Mouse (Mus musculus) hindbrain, embryonic 15.5 days (tissue): Measurements from ENCODE around the gene Rasa2. TPM values are rescaled to one million over a fixed set of nuclear protein-coding genes. Genes with fewer than 3 reads are reported as not detected.
"Not testable (repeated sequence)": the region's sequence is repeated elsewhere in the genome, so short reads cannot be mapped to it uniquely, and the experiment has no call there.

ENCODE experiments used
- ATAC-seq: fragments of 200-750 bp; cut with Nextera tagmentation; 2 replicates; pipeline ENCODE4 v1.8.0; 2017; ENCODE audit warnings: low read depth, moderate number of reproducible peaks, moderate TSS enrichment; ENCODE audit not compliant: low FRiP score
- H3K27ac ChIP-seq: fragments of 300-500 bp; sonication (generic); replicated peaks from 2 replicates; pipeline ENCODE4 v1.5.1; 2015; ENCODE audit warnings: mild to moderate bottlenecking, inconsistent platforms
- H3K27me3 ChIP-seq: fragments of 300-500 bp; sonication (generic); 2 replicates; pipeline ENCODE4 v1.6.1; 2015; ENCODE audit warnings: control low read depth, inconsistent platforms
- H3K36me3 ChIP-seq: fragments of 300-500 bp; sonication (generic); 2 replicates; pipeline ENCODE4 v1.6.1; 2015; ENCODE audit warnings: control low read depth, inconsistent platforms
- H3K4me1 ChIP-seq: fragments of 300-500 bp; sonication (generic); replicated peaks from 2 replicates; pipeline ENCODE4 v1.6.1; 2015; ENCODE audit warnings: control low read depth, inconsistent platforms
- H3K4me2 ChIP-seq: fragments of 300-500 bp; sonication (generic); 2 replicates; pipeline ENCODE4 v1.6.1; 2015; ENCODE audit warnings: moderate library complexity, mild to moderate bottlenecking, inconsistent platforms
- H3K4me3 ChIP-seq: fragments of 300-500 bp; sonication (generic); 2 replicates; pipeline ENCODE4 v1.5.1; 2015; ENCODE audit warnings: mild to moderate bottlenecking, inconsistent platforms
- H3K9ac ChIP-seq: fragments of 300-500 bp; sonication (generic); 2 replicates; pipeline ENCODE4 v1.6.1; 2015; ENCODE audit warnings: inconsistent platforms
- H3K9me3 ChIP-seq: fragments of 300-500 bp; sonication (generic); 2 replicates; pipeline ENCODE4 v1.6.1; 2016; ENCODE audit warnings: control low read depth, inconsistent platforms
- WGBS: fragments of 180-500 bp; shearing (Covaris S2); methylation state at CpG from one replicate; pipeline ENCODE4 v1.1.7; 2015; 5-methylcytosine and 5-hydroxymethylcytosine counted together
- polyA plus RNA-seq: library from polyadenylated mRNA; unstranded; fragments of >200 nt; fragmentation: Nextera tagmentation; extraction: Ambion mirVana; gene quantifications from 2 replicates; pipeline ENCODE4 v1.2.1, GENCODE M21; 2015

Gene Rasa2
- polyA plus RNA-seq, 1 experiment from 2014 or later = 16.5 TPM

DNA sequence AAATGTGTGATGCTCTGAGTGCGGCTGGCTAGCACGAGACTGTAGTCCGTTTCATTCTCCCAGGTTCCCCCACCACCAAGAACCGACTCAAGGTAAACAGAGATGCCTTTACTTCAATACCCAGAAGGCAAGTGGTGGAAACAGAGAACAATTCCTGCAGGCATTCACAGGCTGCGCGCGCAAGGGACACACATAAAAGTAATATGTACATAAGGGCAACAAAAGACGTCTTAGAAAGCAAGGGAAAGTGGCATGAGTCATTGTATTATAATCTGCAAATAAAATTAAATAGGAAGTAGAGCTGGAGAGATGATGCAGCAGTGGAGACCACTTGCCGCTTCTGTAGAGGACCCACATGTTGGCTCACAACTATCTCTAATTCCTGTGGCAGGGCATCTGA lies 58.7 kb downstream of the Rasa2 start:
- H3K4me2 ChIP-seq = no peak overlapping the region
- no peaks in the 10 kb centered on the region for H3K27me3 ChIP-seq
- 90% methylated on average over 9 of the region's 9 CpGs for WGBS
- H3K9ac ChIP-seq = no peak overlapping the region
- no peak overlapping the region for H3K27ac ChIP-seq
- H3K4me3 ChIP-seq = no peak overlapping the region
- H3K36me3 ChIP-seq = peaks cover 19% of the 10 kb centered on the region
- no peaks in the 10 kb centered on the region for H3K4me1 ChIP-seq
- no peak for ATAC-seq
- H3K9me3 ChIP-seq = no peaks in the 10 kb centered on the region

DNA sequence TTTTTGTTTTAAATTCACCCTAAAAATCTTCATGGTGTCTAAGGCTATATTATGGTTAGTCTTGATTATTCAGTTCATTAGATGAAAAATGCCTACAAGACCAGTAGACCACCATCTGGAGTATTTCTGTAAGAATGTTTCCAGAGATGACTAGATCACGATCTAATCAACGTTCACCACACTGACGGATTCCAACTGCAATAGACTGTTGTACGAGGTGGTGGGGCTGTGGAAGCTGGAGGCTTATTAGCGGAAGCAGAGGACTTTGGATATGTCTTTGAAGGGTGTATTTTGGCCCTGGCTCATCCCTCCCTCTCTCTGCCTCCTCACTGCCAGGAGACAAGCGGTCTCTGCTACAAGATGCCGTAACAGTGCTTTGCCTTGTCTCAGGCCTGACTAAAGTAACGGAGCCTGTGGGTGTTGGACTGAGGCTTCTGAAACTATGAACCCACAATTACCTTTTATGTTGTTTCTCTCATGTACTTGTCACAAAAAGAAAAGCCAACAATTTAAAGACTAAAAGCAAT lies 64.9 kb downstream of the Rasa2 start:
- ATAC-seq = no peak
- Histone ChIP-seq H3K4me2 (no peak overlapping the region), H3K9ac (no peak overlapping the region), H3K4me3 (no peak overlapping the region), H3K4me1 (no peaks in the 10 kb centered on the region), H3K27ac (no peak overlapping the region), H3K9me3 (no peaks in the 10 kb centered on the region), H3K27me3 (no peaks in the 10 kb centered on the region), H3K36me3 (peaks cover 36% of the 10 kb centered on the region)
- 87% methylated on average over 8 of the region's 8 CpGs for WGBS

GRCm38 (mm10) chr9:96563501-96563900 lies 67.9 kb downstream of the Rasa2 start:
- Histone ChIP-seq H3K4me3 (no peak overlapping the region), H3K36me3 (peaks cover 44% of the 10 kb centered on the region), H3K27me3 (no peaks in the 10 kb centered on the region), H3K9ac (no peak overlapping the region), H3K4me2 (no peak overlapping the region), H3K4me1 (no peaks in the 10 kb centered on the region), H3K27ac (no peak overlapping the region), H3K9me3 (no peaks in the 10 kb centered on the region)
- WGBS = 93% methylated on average over 4 of the region's 4 CpGs
- no peak for ATAC-seq

DNA sequence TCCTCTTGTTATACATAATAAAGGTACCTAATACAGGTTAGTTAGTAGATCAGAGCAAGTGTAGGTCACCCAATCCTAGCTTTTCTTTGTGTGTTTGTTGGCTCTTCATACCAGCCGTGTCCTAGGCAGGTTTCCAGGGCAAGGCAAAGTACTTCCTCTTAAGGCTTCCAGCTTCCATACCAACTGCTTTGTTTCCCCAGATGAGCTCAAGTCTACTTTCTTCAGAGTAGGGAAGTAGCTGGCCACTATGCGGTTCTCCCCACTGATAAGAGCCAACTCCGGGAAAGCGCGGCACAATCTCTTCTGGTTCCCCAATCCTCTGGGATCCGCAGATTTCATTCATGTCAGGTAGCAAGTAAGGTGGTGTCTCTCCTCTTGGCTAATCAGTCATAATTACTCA lies 72.3 kb downstream of the Rasa2 start:
- H3K4me1 ChIP-seq = no peaks in the 10 kb centered on the region
- WGBS = 96% methylated on average over 6 of the region's 6 CpGs
- H3K27ac ChIP-seq = no peak overlapping the region
- ATAC-seq = no peak
- no peaks in the 10 kb centered on the region for H3K27me3 ChIP-seq
- H3K36me3 ChIP-seq = peaks cover 40% of the 10 kb centered on the region
- H3K9me3 ChIP-seq = no peaks in the 10 kb centered on the region
- no peak overlapping the region for H3K9ac ChIP-seq
- no peak overlapping the region for H3K4me3 ChIP-seq
- no peak overlapping the region for H3K4me2 ChIP-seq

GRCm38 (mm10) chr9:96558594-96558993 lies 72.8 kb downstream of the Rasa2 start:
- no peak for ATAC-seq
- no peak overlapping the region for H3K4me3 ChIP-seq
- no peaks in the 10 kb centered on the region for H3K27me3 ChIP-seq
- H3K9ac ChIP-seq = no peak overlapping the region
- H3K9me3 ChIP-seq = no peaks in the 10 kb centered on the region
- H3K27ac ChIP-seq = no peak overlapping the region
- H3K36me3 ChIP-seq = peaks cover 34% of the 10 kb centered on the region
- H3K4me2 ChIP-seq = no peak overlapping the region
- no peaks in the 10 kb centered on the region for H3K4me1 ChIP-seq
- 73% methylated on average over 1 of the region's 1 CpGs for WGBS

DNA sequence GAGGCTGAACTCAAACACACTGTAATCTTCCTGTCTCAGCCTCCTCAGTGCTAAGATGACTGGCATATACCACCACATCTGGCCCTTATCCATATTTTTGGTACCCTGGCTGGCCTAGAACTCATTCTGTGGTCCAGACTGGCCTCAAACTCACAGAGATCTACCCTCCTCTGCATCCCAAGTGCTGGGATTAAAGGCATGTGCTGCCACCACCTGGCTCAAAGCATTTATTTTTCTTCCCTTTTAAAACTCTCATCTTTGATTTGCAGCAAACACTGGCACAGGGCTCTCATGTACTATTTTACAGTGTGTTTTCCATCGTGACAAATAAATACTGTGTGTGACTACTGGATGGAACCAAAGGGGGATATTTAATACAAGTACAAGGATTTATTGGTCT lies 77.3 kb downstream of the Rasa2 start:
- H3K4me1 ChIP-seq = no peaks in the 10 kb centered on the region
- no peak overlapping the region for H3K27ac ChIP-seq
- H3K4me3 ChIP-seq = no peak overlapping the region
- H3K9ac ChIP-seq = no peak overlapping the region
- no peaks in the 10 kb centered on the region for H3K9me3 ChIP-seq
- no peak overlapping the region for H3K4me2 ChIP-seq
- WGBS = 79% methylated on average over 1 of the region's 1 CpGs
- H3K27me3 ChIP-seq = no peaks in the 10 kb centered on the region
- H3K36me3 ChIP-seq = peaks cover 26% of the 10 kb centered on the region
- no peak for ATAC-seq

- ATAC-seq = no peak
- Histone ChIP-seq H3K27ac (no peak overlapping the region), H3K27me3 (no peaks in the 10 kb centered on the region), H3K4me2 (no peak overlapping the region), H3K36me3 (peaks cover 26% of the 10 kb centered on the region), H3K9ac (no peak overlapping the region), H3K9me3 (no peaks in the 10 kb centered on the region), H3K4me1 (no peaks in the 10 kb centered on the region), H3K4me3 (no peak overlapping the region)
- 90% methylated on average over 13 of the region's 13 CpGs for WGBS
Observed at GRCm38 (mm10) chr9:96545410-96545809, 86.0 kb downstream of the Rasa2 start.

DNA sequence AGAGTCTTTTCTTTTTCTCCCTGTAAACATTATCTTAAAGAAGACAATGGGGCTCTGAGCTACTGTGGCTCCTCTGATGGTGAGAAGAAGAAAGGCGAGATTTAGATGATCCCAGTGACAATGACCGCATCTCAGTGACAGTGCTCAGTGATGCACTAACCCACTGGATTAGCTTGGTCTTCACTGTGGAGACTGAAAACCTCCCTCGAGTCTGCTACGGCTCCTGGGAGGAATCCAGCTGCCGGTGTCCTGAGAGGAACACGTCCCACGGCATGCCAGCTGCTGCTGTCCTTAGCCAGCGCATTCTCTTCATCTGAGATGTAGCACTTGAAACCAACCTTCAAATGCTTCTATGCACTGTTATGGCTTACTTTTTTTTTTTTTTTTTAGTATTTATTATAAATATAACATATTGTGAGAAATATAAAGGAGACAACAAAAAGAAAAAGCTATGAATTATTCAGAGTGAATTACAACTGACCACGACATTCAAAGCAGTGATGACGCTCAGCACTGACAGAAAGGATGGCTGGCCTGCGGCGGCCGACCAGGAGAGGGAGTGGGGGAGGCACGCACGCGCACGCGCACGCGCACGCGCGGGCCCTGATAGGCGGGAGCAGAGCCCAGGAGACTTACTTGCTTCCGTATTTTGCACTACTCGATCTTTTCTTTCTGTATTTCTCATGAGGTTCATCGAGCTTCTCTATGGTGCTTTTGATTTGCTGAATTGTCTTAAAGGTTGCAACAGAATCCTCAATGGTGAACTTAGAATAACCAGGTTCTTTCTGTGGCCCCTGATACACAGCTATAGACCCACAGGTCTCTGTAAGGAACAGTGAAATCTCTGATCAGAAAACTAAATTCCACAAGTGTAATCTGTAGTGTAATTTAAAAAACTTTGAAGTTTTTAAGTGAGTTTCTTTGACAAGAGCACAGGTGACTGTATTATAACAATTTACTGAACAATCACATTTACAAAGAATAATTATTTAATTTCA lies 87.5 kb downstream of the Rasa2 start:
- Histone ChIP-seq H3K4me1 (no peaks in the 10 kb centered on the region), H3K27ac (peak overlapping the region; percentile 58), H3K36me3 (peaks cover 26% of the 10 kb centered on the region), H3K4me2 (peak overlapping the region; percentile 50), H3K9ac (0 out of 2 replicates have a peak overlapping the region, but pooled peaks have one; percentile 25), H3K27me3 (no peaks in the 10 kb centered on the region), H3K4me3 (peak overlapping the region; percentile 21; the same call in 1 of the 2 replicates), H3K9me3 (no peaks in the 10 kb centered on the region)
- ATAC-seq = peak; percentile 89
- 25% methylated on average over 27 of the region's 27 CpGs for WGBS

GRCm38 (mm10) chr9:96538916-96539315 lies 92.5 kb downstream of the Rasa2 start:
- no peak for ATAC-seq
- H3K4me3 ChIP-seq = no peak overlapping the region
- H3K4me2 ChIP-seq = no peak overlapping the region
- H3K9ac ChIP-seq = no peak overlapping the region
- H3K27ac ChIP-seq = no peak overlapping the region
- no peaks in the 10 kb centered on the region for H3K9me3 ChIP-seq
- H3K4me1 ChIP-seq = 0 out of 2 replicates have a peak, but pooled peaks cover 7% of the 10 kb centered on the region
- H3K27me3 ChIP-seq = no peaks in the 10 kb centered on the region
- peaks cover 14% of the 10 kb centered on the region for H3K36me3 ChIP-seq
- WGBS = 63% methylated on average over 10 of the region's 10 CpGs

GRCm38 (mm10) chr9:96537615-96537919 lies 93.8 kb downstream of the Rasa2 start:
- Histone ChIP-seq H3K4me2 (no peak overlapping the region; the same call in 1 of the 2 replicates), H3K4me3 (no peak overlapping the region)

GRCm38 (mm10) chr9:96536895-96537614 lies 94.4 kb downstream of the Rasa2 start:
- no peaks in the 10 kb centered on the region for H3K9me3 ChIP-seq
- peak overlapping the region; percentile 62 for H3K27ac ChIP-seq
- peak; percentile 75 for ATAC-seq
- peak overlapping the region; percentile 32 for H3K4me3 ChIP-seq
- H3K36me3 ChIP-seq = peaks cover 10% of the 10 kb centered on the region
- peak overlapping the region; percentile 59 for H3K4me2 ChIP-seq
- 0 out of 2 replicates have a peak, but pooled peaks cover 7% of the 10 kb centered on the region for H3K4me1 ChIP-seq
- peak overlapping the region; percentile 41 for H3K9ac ChIP-seq
- no peaks in the 10 kb centered on the region for H3K27me3 ChIP-seq
- 34% methylated on average over 37 of the region's 37 CpGs for WGBS

More at GRCm38 (mm10) chr9:96537615-96537919, 93.8 kb downstream of the Rasa2 start:
- H3K9me3 ChIP-seq = no peaks in the 10 kb centered on the region
- H3K9ac ChIP-seq = no peak overlapping the region
- H3K36me3 ChIP-seq = peaks cover 12% of the 10 kb centered on the region
- ATAC-seq = peak; percentile 51; the same call in 1 of the 2 replicates
- WGBS = 88% methylated on average over 6 of the region's 6 CpGs
- no peaks in the 10 kb centered on the region for H3K27me3 ChIP-seq
- H3K27ac ChIP-seq = no peak overlapping the region
- 0 out of 2 replicates have a peak, but pooled peaks cover 7% of the 10 kb centered on the region for H3K4me1 ChIP-seq

- not testable (repeated sequence) for H3K9me3 ChIP-seq, H3K4me3 ChIP-seq, ATAC-seq, H3K4me2 ChIP-seq, H3K36me3 ChIP-seq, H3K4me1 ChIP-seq, H3K27ac ChIP-seq, H3K27me3 ChIP-seq, H3K9ac ChIP-seq
- WGBS = 93% methylated on average over 4 of the region's 4 CpGs
Observed at GRCm38 (mm10) chr9:96536093-96536492, 95.3 kb downstream of the Rasa2 start.
